Mouse (Mus musculus) spleen, postnatal 14 days (tissue): ENCODE measurements around the gene Nop56.

ENCODE experiments used
- DNase-seq, 2 experiments: peaks; one replicate each; pipeline ENCODE4 v3.0.0; 2021 to 2022; ENCODE audit warnings: low spot score in 2 of 2

The Nop56 gene

GRCm38 (mm10) chr2:130295331-130296133, 21.3 kb downstream of the Nop56 start:
- peak in 1 of 2 experiments; percentile 4 for DNase-seq

DNA sequence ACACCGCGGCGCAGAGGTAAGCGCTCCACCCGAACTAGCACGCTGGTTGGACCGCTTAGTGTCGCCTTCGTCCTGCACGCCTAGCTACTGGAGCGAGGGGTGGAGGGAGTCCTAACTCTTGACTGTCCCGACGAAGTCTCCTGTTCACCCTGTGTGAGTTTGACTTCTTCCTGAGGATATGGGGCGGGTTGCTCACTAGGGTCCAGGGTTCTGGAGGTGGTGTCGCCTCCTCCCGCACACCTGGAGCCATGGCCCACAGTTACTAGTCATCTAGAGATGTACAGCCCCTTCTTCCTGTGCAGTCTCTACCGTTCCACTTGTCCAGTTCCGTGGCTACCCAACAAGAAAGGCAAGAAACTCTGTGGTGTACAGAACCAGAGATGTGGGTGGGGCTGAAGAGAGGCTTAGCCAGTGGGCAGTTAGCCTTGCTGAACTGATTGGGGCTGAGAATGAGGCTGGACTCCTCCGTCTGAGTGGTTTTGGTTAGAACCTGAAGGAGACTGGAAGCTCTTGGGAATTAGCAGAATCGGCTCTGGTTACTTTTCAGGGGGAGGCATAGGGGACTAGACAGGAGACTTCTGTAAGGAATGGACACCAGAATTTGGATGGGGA, 22.0 kb downstream of the Nop56 start:
- no peak for DNase-seq

DNA sequence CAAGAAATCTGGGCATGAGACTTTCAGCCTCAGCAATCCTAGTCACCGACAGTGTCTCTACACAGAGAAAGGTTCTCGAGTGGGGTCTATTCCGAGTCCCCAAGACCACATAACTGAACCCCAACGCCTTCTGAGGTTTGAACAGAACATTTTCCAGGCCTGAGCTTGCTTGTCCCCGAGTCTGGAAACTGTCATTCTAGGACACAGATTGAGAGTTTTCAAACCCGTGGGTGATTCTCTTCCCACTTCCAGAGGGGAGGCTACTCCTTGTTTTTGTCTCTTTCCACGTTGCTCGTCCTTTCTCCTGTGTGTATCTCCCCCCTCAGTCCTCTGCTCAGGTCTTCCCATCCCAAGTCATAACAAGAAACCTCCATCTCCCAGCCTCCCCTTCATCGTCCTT, 23.4 kb downstream of the Nop56 start:
- no peak for DNase-seq

DNA sequence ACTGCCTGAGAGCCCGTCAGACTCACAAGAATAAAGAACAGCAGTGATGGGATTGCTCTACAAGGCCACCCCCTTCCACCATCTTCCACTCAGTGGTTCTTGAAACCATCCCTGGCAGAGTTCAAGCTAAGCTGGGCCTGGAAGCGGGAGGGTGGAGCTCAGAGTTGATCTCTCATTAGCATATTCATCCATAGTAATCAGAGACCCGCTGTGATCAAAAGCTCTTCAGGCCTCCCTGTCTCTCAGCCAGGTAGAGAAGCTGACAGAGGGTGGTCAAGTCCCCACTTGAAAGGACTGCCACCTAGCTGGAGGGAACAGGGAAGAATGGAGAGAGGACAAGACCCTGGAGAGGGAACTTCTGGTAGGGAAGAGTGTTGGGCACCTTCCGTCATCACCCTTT, 28.8 kb downstream of the Nop56 start:
- DNase-seq: no peak

DNA sequence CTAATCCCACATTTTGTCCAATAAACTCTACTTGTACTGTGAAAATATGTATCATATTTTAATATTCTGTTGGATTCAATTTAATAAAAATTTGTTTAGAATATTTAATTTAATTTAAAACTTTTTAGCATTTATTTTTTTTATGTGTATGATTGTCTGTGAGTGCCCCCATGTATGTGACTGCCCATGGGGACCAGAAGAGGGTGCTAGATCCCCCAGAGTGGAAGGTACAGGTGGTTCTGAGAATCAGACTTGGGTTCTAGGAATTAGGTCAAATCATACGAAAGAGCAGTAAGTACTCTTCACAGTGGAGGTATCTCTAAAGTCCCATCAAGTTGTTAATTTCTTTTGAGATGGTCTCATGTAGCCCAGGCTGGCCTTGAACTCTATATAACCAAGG, 52.8 kb downstream of the Nop56 start:
- no peak for DNase-seq
